ENCODE assay signal across 16 mouse cellular contexts in the genomic region with DNA sequence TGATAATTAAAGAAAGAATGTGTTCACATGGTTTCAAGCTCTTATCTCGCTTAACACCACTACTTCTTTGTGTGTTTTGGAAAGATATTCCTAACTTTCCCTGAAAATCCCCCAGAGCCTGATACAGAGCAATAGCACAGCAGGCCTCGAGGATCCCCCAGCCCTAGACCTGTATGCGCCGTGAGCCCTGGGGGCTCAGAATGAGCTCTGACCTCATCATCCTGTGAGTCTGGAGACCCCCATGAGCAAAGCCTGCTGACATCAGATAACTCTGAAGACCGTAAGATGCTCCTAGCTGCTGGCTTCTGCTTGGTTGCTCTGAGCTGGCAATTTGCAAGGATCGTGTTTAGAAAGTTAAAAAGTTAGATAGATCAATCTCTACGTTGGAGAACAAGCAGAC.
"Had no signal": no experiment of that assay in that cellular context is flagged by ENCODE, and none has a peak within 500 bp of the region (broad histone marks: within the 10 kb centered on the region; RNA-seq: fewer than 3 reads in every experiment).

No protein-coding gene starts in this region.

- H3K4me2 ChIP-seq: liver, embryonic 12.5 days had no signal

- H3K27ac ChIP-seq: limb, embryonic 10.5 days; liver, embryonic 12.5 days had no signal

- H3K4me3 ChIP-seq: limb, embryonic 10.5 days; liver, embryonic 12.5 days; myocyte had no signal

- ATAC-seq: inflammation-experienced regulatory T-cells, adult 6 months; intestine, postnatal 0 days; liver, embryonic 12.5 days; lung, postnatal 0 days had no signal

- H3K9ac ChIP-seq: liver, embryonic 12.5 days had no signal

- H3K27me3 ChIP-seq: liver, embryonic 12.5 days had no signal

- H3K9me3 ChIP-seq: limb, embryonic 10.5 days; liver, embryonic 12.5 days had no signal

- H3K4me1 ChIP-seq: limb, embryonic 10.5 days; liver, embryonic 12.5 days had no signal

- DNase-seq: kidney, adult 8-10 months; kidney, postnatal 25 days; layer of hippocampus, adult 9-11 months; lung, adult 2 months; lung, postnatal 36 days; retina, postnatal 1 day; right cerebral cortex, postnatal 4 days; spleen, adult 18-20 months; thymus, adult 18-20 months; thymus, postnatal 14 days had no signal
